Mouse (Mus musculus) spleen, adult 12 weeks (tissue): ENCODE data around the gene Pin1rt1.

Experiments
- DNase-seq: peaks from one replicate; pipeline ENCODE4 v3.0.0; 2022; ENCODE audit warnings: low spot score

The Pin1rt1 gene

DNA sequence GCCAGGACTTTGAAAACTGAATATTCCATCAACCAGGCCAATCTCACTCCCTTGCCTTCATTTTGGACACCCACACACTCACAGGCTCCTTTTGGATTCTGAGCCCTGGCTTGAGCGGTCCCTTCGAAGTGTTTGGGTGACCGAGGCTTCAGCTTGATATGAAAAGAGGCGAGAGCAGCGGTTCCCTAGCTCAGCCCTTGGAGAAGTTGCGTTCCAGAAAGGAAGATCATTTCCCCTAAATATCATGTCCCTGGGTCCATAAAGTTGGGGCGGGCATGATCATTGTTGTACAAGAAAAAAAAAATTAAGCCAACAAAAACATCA lies 3.7 kb downstream of the Pin1rt1 start:
- DNase-seq: no peak

- peak; percentile 27 for DNase-seq
Measured at GRCm38 (mm10) chr2:104711585-104712485, 4.3 kb downstream of the Pin1rt1 start, which contains the start of gene Tcp11l1. Gene Tcp11l1 (minus strand): TSS chr2:104712169.

DNA sequence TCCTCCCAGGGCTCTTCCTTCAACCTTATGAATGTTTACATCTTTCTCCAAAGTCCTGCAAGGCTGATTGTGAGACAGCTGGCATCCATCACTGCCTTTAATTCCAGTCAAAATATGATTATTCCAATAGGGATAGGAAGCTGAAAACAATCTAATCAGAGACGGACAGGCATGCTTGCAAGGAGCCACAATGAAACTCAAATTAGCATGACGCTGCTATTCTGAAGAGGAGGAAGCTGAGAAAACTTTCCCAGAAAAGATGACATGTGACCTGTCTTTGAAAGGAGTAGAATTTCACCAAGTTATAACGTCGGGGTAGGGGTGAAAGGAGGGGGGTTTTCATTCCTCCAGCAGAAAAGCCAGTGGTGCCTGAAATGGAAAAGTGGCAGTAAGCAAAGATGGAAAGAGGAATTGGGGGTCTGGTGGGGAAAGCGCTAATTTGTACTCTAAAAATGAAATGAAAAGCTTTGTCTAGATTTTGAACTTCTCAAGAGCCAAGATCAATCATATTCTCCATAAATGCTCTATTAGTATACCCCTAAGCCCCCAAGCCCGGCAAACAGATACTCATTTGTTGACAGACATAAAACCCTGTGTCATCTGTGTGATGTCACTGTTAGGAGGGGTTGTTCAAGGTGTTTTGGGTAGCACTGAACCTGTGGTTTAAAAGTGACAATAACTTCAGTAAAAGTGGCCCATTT lies 5.4 kb downstream of the Pin1rt1 start:
- no peak for DNase-seq

DNA sequence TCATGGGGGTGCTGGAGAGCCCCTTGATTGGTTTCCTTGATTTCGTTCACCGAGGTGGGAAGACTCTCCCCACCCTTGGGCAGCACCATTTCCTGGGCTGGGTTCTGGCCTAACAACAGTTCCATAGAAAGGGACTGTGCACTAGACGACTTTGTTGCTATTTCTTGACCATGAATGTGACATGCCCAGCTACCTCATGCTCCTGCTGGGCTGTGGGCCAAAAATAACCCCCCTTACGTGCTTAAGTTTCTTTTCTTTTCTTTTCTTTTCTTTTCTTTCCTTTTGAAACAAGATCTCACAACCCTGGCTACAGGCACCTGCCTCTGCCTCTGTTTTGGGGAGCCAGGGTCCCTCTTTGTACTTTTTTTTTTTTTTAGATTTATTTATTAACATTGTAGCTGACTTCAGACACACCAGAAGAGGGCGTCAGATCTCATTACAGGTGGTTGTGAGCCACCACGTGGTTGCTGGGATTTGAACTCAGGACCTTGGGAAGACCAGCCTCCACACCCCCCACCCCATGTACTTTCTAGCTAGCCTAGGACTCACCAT lies 6.3 kb downstream of the Pin1rt1 start:
- DNase-seq: no peak

DNA sequence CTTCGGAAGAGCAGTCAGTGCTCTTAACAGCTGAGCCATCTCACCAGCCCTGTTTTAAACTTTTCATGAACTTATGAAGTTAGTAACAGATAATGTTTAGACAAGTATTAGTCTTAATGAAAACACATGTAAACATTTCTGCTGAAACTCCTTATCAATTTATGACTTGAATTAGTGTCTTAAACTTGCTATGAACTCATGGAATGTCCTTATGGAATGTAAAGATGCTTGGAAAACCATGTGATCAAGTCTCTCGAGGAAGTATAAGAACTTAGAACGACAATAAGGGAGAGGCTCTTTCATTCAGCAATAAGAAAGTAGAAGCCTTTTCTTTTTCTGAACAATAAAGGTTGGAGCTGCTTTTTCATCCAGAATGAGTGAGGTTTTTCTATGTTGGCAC lies 11.8 kb downstream of the Pin1rt1 start:
- no peak for DNase-seq

GRCm38 (mm10) chr2:104703158-104703557 lies 13.0 kb downstream of the Pin1rt1 start:
- DNase-seq: no peak

GRCm38 (mm10) chr2:104699659-104700058 lies 16.5 kb downstream of the Pin1rt1 start:
- no peak for DNase-seq

DNA sequence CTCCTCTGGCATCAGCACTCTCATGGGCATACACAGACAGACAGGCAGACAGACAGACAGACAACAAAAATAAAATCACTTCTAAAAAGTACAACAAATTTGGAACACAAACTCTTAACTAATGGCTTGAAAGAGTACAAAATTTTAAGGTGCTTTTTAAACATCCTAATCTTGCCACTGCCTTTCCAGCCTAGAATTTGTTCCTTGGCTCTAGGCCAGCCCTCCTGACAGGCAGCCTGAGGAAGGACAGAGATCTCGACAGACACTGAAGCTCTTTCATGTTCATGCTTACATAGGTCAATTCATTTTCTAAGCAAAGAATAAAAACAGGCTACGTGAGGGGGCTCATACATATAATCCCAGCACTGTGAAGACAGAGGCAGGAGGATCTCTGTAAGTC lies 23.6 kb downstream of the Pin1rt1 start:
- DNase-seq: no peak

DNA sequence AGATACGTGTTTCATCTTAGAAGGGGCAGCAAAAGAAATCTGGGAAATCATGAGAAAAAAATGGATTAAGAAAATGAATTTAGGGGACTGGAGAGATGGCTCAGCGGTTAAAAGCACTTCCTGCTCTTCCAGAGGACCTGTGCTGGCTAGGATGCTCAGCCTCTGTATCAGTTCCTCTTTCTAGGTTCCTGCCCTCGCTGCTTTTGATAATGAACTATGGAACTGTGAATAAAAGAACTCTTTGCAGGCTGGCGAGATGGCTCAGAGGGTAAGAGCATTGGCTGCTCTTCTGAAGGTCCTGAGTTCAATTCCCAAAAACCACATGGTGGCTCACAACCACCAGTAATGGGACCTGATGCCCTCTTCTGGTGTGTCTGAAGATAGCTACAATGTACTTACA lies 25.5 kb downstream of the Pin1rt1 start:
- no peak for DNase-seq

DNA sequence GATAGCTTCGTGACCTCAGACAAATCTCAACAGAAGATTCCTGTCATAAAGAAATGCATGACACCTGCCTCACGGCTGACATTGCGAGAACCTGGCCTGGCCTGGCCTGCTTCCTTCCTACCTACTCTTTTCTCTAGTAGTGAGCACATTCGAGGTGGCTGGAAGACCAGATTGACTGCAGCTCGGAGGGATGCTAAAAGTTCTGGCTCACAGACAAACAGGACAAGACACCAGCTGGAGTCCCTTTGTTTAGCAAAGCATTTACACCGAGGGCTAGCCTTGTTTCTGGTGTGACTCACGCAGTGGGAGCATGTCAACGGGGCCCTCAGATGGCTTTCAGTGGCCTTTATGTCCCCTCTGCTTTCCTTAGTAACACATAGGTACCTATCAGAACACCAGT lies 27.5 kb downstream of the Pin1rt1 start:
- no peak for DNase-seq

DNA sequence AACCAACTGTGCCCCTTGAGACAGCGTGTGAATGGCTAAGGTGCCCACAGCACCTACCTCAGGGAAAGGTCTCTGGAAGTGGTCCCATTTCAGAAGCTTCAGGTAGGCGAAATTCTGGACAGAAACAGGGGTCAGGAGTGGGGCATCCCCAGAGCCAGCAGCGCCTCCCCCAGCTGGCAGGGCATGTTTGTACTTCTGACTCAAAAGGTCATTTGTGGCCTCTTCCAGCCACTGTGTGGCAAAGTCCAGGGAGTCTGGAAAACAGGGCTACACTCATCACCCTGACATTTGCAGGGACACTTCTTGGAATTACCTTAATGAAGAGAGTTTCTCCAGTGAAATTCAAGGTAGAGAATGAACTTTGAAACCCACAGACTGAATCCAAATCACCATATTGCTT lies 27.9 kb downstream of the Pin1rt1 start:
- DNase-seq: no peak

DNA sequence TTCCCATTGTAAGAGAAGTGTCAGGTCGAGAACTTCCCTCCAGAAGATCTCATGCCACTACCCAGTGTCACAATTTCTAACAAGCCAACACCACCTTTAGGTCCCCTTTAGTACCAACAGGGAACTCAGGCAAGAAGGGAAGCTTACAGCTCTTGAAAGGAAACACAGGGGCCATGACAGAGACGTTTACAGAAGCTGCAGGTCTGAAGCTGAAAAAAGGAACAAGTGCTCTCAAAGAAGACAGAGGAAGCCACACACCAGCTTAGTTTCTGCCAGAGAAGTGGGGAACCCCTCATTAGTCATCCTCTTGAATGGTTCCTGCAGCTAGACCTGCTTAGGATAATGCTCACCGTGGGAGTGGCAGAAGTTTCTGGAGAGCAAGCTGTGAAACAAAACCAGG lies 28.9 kb downstream of the Pin1rt1 start:
- DNase-seq: no peak

GRCm38 (mm10) chr2:104685418-104685817 lies 30.8 kb downstream of the Pin1rt1 start:
- DNase-seq: peak; percentile 43

GRCm38 (mm10) chr2:104684771-104685170 lies 31.4 kb downstream of the Pin1rt1 start:
- DNase-seq: no peak

GRCm38 (mm10) chr2:104677326-104677725 lies 38.9 kb downstream of the Pin1rt1 start:
- DNase-seq: no peak

- DNase-seq: no peak
Measured at GRCm38 (mm10) chr2:104671724-104672123, 44.5 kb downstream of the Pin1rt1 start.

GRCm38 (mm10) chr2:104669122-104669804 lies 46.9 kb downstream of the Pin1rt1 start:
- no peak for DNase-seq
